ENCODE assay signal across 29 mouse cellular contexts in the genomic region with DNA sequence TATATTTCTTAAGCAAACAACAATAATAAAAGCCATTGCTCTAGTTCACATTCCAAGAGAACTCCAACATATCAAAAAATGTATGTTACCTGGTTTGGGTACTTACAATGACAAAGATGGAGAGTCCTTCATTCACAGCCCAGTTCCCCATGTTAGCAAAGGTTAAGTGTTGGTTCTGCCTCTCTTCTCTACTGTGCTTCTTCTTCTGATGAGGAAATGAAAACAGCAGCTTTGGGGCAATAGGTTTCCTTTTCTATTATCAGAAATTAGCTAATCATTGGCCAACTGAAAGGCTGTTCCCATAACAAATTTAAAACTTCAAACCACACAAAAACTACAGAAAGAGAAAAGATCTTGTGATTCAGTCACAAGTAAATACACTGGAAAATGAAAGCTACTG. TPM values are rescaled to one million over a fixed set of nuclear protein-coding genes. Genes with fewer than 3 reads are reported as not detected.
DNase-seq lines count a peak whose midpoint lies in the region; ATAC-seq and TF ChIP-seq lines count a peak whose summit lies in the region.
"Had no signal": no experiment of that assay in that cellular context is flagged by ENCODE, and none has a peak within 500 bp of the region (broad histone marks: within the 10 kb centered on the region; RNA-seq: fewer than 3 reads in every experiment).

No protein-coding gene starts in this region.

- H3K27ac ChIP-seq in liver, adult 2 months (replicated peaks; ENCODE audit: insufficient read depth, low read depth, low read length) = no peak overlapping the region
- no peak overlapping the region for H3K27ac ChIP-seq in liver, embryonic 12.5 days
- H3K27ac ChIP-seq: embryonic facial prominence, embryonic 12.5 days; heart, embryonic 13.5 days; hindbrain, embryonic 10.5 days; hindbrain, embryonic 15.5 days; kidney, embryonic 15.5 days; left cerebral cortex, adult 2 months; limb, embryonic 12.5 days; liver, embryonic 13.5 days; midbrain, embryonic 13.5 days had no signal

- no peaks in the 10 kb centered on the region for H3K27me3 ChIP-seq in liver, adult 2 months (ENCODE audit: control insufficient read depth, insufficient read depth, low read length)
- H3K27me3 ChIP-seq in liver, embryonic 12.5 days (replicated peaks) = no peaks in the 10 kb centered on the region
- H3K27me3 ChIP-seq: embryonic facial prominence, embryonic 12.5 days; heart, embryonic 13.5 days; hindbrain, embryonic 15.5 days; kidney, embryonic 15.5 days; limb, embryonic 12.5 days; liver, embryonic 13.5 days had no signal

- no peak overlapping the region for H3K4me2 ChIP-seq in liver, embryonic 12.5 days
- H3K4me2 ChIP-seq: embryonic facial prominence, embryonic 12.5 days; heart, embryonic 13.5 days; hindbrain, embryonic 15.5 days; kidney, embryonic 15.5 days; limb, embryonic 12.5 days; liver, embryonic 13.5 days; midbrain, embryonic 13.5 days had no signal

- TF ChIP-seq POLR2A in liver, adult 2 months (IDR thresholded peaks at IDR 0.05; ENCODE audit: extremely low read depth, insufficient read depth, low read length) = no peak

- H3K9me3 ChIP-seq in liver, embryonic 12.5 days (replicated peaks) = no peaks in the 10 kb centered on the region
- H3K9me3 ChIP-seq: embryonic facial prominence, embryonic 12.5 days; heart, embryonic 13.5 days; hindbrain, embryonic 10.5 days; hindbrain, embryonic 15.5 days; kidney, embryonic 15.5 days; limb, embryonic 12.5 days; liver, embryonic 13.5 days; midbrain, embryonic 13.5 days had no signal

- H3K4me1 ChIP-seq in liver, adult 2 months (ENCODE audit: control insufficient read depth, insufficient read depth, low read length) = no peaks in the 10 kb centered on the region
- no peaks in the 10 kb centered on the region for H3K4me1 ChIP-seq in liver, embryonic 12.5 days
- H3K4me1 ChIP-seq: embryonic facial prominence, embryonic 12.5 days; heart, embryonic 13.5 days; hindbrain, embryonic 10.5 days; hindbrain, embryonic 15.5 days; kidney, embryonic 15.5 days; limb, embryonic 12.5 days; liver, embryonic 13.5 days; midbrain, embryonic 13.5 days had no signal

- H3K79me2 ChIP-seq in liver, adult 2 months (ENCODE audit: control insufficient read depth, insufficient read depth, low read length) = no peaks in the 10 kb centered on the region

- no peak for TF ChIP-seq CTCF in liver, adult 2 months (IDR thresholded peaks at IDR 0.05; ENCODE audit: low read depth, low read length)

- peak; percentile 18 for DNase-seq in liver, adult 2 months (ENCODE audit: extremely low read depth, low read depth, low spot score)
- DNase-seq in A20 (ENCODE audit: low read depth, low spot score) = peak; percentile 69
- DNase-seq in right cerebral cortex, adult 18-20 months = no peak
- DNase-seq in right cerebral cortex, postnatal 14 days = no peak
- DNase-seq: adrenal gland, postnatal 14 days; cerebellum, adult 8-10 months; cerebellum, postnatal 36 days; embryo, embryonic 11 days; heart, postnatal 10 days; kidney, adult 11 months; kidney, postnatal 25 days; liver, embryonic 13.5 days; lung, adult 2 months; lung, postnatal 14 days; thymus, adult 2 months; thymus, postnatal 36 days had no signal

- no peak for ATAC-seq in liver, embryonic 12.5 days
- ATAC-seq in common myeloid progenitor, adult 5-6 weeks (replicated peaks; ENCODE audit: low read depth, poor library complexity, severe bottlenecking) = peak; percentile 37; the same call in 1 of the 2 replicates
- peak; percentile 67 for ATAC-seq in monocyte, adult 5-6 weeks (replicated peaks; ENCODE audit: insufficient number of reproducible peaks, low FRiP score, low TSS enrichment, poor library complexity, severe bottlenecking)
- ATAC-seq: forebrain, embryonic 14.5 days; inflammation-experienced regulatory T-cells, adult 6 months; midbrain, embryonic 13.5 days had no signal

- no peaks in the 10 kb centered on the region for H3K36me3 ChIP-seq in liver, adult 2 months (ENCODE audit: control insufficient read depth, insufficient read depth, low read length)
- H3K36me3 ChIP-seq in liver, embryonic 12.5 days = no peaks in the 10 kb centered on the region
- H3K36me3 ChIP-seq: embryonic facial prominence, embryonic 12.5 days; heart, embryonic 13.5 days; hindbrain, embryonic 10.5 days; hindbrain, embryonic 15.5 days; kidney, embryonic 15.5 days; limb, embryonic 12.5 days; liver, embryonic 13.5 days; midbrain, embryonic 13.5 days had no signal

- H3K4me3 ChIP-seq in liver, adult 2 months (ENCODE audit: insufficient read depth, low read depth, low read length) = no peak overlapping the region
- no peak overlapping the region for H3K4me3 ChIP-seq in liver, embryonic 12.5 days
- H3K4me3 ChIP-seq: embryonic facial prominence, embryonic 12.5 days; heart, embryonic 13.5 days; hindbrain, embryonic 10.5 days; hindbrain, embryonic 15.5 days; kidney, embryonic 15.5 days; left cerebral cortex, adult 2 months; limb, embryonic 12.5 days; liver, embryonic 13.5 days; midbrain, embryonic 13.5 days had no signal

- no peak overlapping the region for H3K9ac ChIP-seq in liver, adult 2 months (ENCODE audit: low read depth, low read length)
- H3K9ac ChIP-seq in liver, embryonic 12.5 days = no peak overlapping the region
- H3K9ac ChIP-seq: embryonic facial prominence, embryonic 12.5 days; heart, embryonic 13.5 days; hindbrain, embryonic 15.5 days; kidney, embryonic 15.5 days; limb, embryonic 12.5 days; liver, embryonic 13.5 days; midbrain, embryonic 13.5 days had no signal

RNA-seq across cellular contexts. Expression of gene Cybb, which starts 18.5 kb away (rescaled TPM):
- 9.8 and 10.4 TPM in 2 replicates for total RNA-seq in liver, adult 2 months (2014; rRNA removed)
- 1.1 and 1.3 TPM in 2 replicates for polyA plus RNA-seq in liver, adult 2 months (2012; rRNA removed)
- polyA plus RNA-seq in liver, embryonic 12.5 days (2016; fragmentation: Nextera tagmentation; extraction: Ambion mirVana) = 2.9 and 3.7 TPM in 2 replicates
- total RNA-seq in common myeloid progenitor, adult 5-6 weeks (2017) = 9.0 and 11.8 TPM in 2 replicates
- 809 to 1,358 TPM (median 1,349 TPM) in 3 replicates for total RNA-seq in monocyte, adult 5-6 weeks (2017)

Comparison
In these comparisons a context has a peak if more than half of its experiments do, and no peak if none do; other contexts are left out.
1. DNase-seq: peak in liver, adult 2 months (single experiment) and A20 (single experiment); none in right cerebral cortex, adult 18-20 months (single experiment) and right cerebral cortex, postnatal 14 days (single experiment).
2. RNA of gene Cybb, which starts 18.5 kb away (total RNA-seq): 809 to 1,358 TPM in monocyte, adult 5-6 weeks; 9.0 to 11.8 TPM in common myeloid progenitor, adult 5-6 weeks and 9.8 to 10.4 TPM in liver, adult 2 months; every median in the first group is over 10 times any median in the second.